Mouse (Mus musculus) bone marrow, adult 2 months (tissue): ENCODE measurements around the gene S1pr5.

Experiments
- CTCF ChIP-seq: fragments of 200-500 bp; IDR thresholded peaks from 2 replicates; pipeline ENCODE4 v1.5.1; 2011; ENCODE audit warnings: low read length, control low read depth; ENCODE audit not compliant: control insufficient read depth, insufficient read depth
- POLR2A ChIP-seq: fragments of 200-500 bp; IDR thresholded peaks from 2 replicates; pipeline ENCODE4 v1.6.1; 2011; ENCODE audit warnings: low read depth, mild to moderate bottlenecking, control low read depth, low read length, borderline replicate concordance; ENCODE audit not compliant: control insufficient read depth

DNA sequence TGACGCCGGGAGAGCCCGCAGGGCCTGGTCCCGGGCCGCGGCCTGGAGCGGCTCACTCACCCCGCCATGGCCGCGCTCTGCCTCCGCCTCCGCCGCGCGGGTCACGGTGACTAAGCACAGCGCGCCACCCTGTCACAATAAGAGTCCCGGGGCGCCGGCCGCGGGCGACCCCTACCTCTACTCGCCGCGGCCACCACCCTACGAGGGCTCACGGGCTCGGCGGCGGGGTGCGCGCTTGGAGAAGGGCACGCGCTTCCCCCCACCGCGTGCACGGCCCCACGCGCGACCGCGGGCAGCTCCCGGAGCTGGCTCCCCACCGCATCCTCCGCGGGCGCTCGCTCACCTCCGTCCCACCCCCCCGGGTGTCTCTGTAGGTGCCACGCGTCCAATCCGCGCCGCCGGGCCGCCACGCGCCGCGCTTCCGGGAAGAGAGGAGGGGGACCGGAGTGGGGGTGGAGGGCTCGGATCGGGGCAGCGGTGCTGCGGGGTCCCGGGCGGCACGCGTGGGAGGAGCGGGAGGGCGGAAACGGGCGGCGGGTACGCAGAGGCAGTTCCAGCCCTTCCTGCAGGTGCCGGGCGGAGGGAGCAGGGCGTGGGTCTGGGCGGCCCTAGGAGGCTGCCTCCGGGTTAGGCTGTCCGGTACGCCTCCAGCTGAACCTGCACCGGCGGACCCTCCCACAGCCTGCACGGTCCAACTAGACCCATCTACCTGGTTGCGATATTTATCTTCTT is 9.3 kb downstream of the S1pr5 start, which contains the start of gene Keap1:
- TF ChIP-seq CTCF: no peak
- peak; percentile 84 for TF ChIP-seq POLR2A
